Mouse (Mus musculus) neural tube, embryonic 15.5 days (tissue): ENCODE data around the gene Trmt112. TPM values are rescaled to one million over a fixed set of nuclear protein-coding genes. Genes with fewer than 3 reads are reported as not detected.

Experiments used
- ATAC-seq: fragments of 200-750 bp; cut with Nextera tagmentation; 2 replicates; pipeline ENCODE4 v1.8.0; 2017; ENCODE audit warnings: mild to moderate bottlenecking, moderate TSS enrichment, moderate library complexity; ENCODE audit not compliant: low FRiP score
- H3K27ac ChIP-seq: fragments of 300-500 bp; sonication (generic); replicated peaks from 2 replicates; pipeline ENCODE4 v1.5.1; 2015; ENCODE audit warnings: mild to moderate bottlenecking, inconsistent platforms
- H3K27me3 ChIP-seq: fragments of 300-500 bp; sonication (generic); replicated peaks from 2 replicates; pipeline ENCODE4 v1.6.1; 2015; ENCODE audit warnings: inconsistent platforms
- H3K36me3 ChIP-seq: fragments of 300-500 bp; sonication (generic); 2 replicates; pipeline ENCODE4 v1.6.1; 2015; ENCODE audit warnings: inconsistent platforms
- H3K4me1 ChIP-seq: fragments of 300-500 bp; sonication (generic); 2 replicates; pipeline ENCODE4 v1.6.1; 2015; ENCODE audit warnings: inconsistent platforms
- H3K4me2 ChIP-seq: fragments of 300-500 bp; sonication (generic); 2 replicates; pipeline ENCODE4 v1.6.1; 2015; ENCODE audit warnings: inconsistent platforms, mild to moderate bottlenecking, moderate library complexity
- H3K4me3 ChIP-seq: fragments of 300-500 bp; sonication (generic); replicated peaks from 2 replicates; pipeline ENCODE4 v1.5.1; 2015; ENCODE audit warnings: mild to moderate bottlenecking, inconsistent platforms
- H3K9ac ChIP-seq: fragments of 300-500 bp; sonication (generic); replicated peaks from 2 replicates; pipeline ENCODE4 v1.6.1; 2015; ENCODE audit warnings: mild to moderate bottlenecking, inconsistent platforms
- H3K9me3 ChIP-seq: fragments of 300-500 bp; sonication (generic); replicated peaks from 2 replicates; pipeline ENCODE4 v1.6.1; 2016; ENCODE audit warnings: inconsistent platforms
- WGBS: fragments of 180-500 bp; shearing (Covaris S2); methylation state at CpG from one replicate; pipeline ENCODE4 v1.1.7; 2015; ENCODE audit warnings: mixed read lengths; 5-methylcytosine and 5-hydroxymethylcytosine counted together
- polyA plus RNA-seq: library from polyadenylated mRNA; unstranded; fragments of >200 nt; fragmentation: Nextera tagmentation; extraction: Ambion mirVana; gene quantifications from 2 replicates; pipeline ENCODE4 v1.2.1, GENCODE M21; 2015

Trmt112 gene
- 103 and 113 TPM in 2 replicates for polyA plus RNA-seq

DNA sequence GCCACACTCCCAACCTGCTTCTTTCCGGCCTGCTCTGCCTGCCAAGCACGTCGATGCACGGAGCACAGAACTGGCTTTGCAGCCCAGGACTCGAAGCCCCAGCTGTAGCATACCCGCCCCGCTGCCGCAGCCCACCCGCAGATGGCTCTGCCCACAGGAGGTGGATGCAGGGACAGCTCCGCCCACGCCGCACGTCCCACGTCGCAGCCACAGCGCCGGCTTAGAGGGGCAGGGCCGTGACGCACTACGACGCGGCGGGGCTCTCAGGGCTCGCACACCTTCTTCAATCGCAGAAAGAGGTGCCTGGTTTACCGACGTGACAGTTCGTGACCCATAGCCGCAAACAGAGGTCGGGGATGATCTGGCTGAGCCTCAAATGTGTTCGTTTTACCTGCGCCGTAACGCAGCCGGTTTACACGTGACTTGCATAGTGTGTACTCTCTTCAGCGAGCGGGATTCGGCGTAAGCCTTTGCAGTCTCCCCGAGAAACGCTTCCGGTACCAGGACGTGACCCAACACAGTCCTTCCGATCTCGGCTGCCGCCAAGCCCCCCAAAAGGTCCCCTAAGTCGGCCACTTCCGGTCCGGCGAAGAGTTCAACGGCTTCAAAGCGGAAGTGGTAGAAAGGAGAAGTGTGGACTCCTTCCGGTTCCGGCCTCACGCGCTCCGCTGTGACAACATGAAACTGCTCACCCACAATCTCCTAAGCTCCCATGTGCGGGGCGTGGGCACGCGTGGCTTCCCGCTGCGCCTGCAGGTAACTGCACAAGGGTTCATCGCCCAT lies at the start of gene Trmt112, which contains the start of gene Prdx5:
Gene Trmt112 (plus strand): TSS at position 192 of the 783 bp plus-strand sequence.
Gene Prdx5 (minus strand): TSS at position 600 of the 783 bp plus-strand sequence.
- H3K4me3 ChIP-seq = peak within 1 kb of the TSS; percentile 64
- H3K9me3 ChIP-seq = no peaks in the 10 kb centered on the region
- peaks cover 56% of the 10 kb centered on the region for H3K36me3 ChIP-seq
- ATAC-seq = peak; percentile 94
- no peaks in the 10 kb centered on the region for H3K27me3 ChIP-seq
- peak within 1 kb of the TSS; percentile 73 for H3K4me2 ChIP-seq
- H3K9ac ChIP-seq = peak within 1 kb of the TSS; percentile 73
- H3K4me1 ChIP-seq = peaks cover 38% of the 10 kb centered on the region
- under 1% methylated on average over 65 of the region's 65 CpGs for WGBS
- peak within 1 kb of the TSS; percentile 98 for H3K27ac ChIP-seq

DNA sequence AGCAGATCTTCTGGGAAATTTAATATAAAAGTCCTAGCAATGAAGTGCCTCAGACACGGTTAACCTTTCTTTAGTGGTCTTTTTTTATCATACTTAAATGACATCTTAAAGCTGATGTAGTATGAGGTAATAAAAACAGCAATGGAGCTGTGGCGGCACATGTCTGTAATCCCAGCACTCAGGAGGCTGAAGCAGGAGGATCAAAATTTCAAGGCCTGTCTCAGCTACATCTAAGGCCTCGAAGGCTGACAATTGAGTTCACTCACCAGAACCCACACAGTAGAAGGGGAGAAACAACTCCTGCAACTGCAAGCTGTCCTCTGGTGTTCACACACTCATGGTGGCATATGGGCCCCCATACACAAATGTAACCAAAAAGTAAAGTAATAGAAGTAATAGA lies 49.5 kb upstream of the Trmt112 start:
- peaks cover 10% of the 10 kb centered on the region for H3K4me1 ChIP-seq
- no peak for ATAC-seq
- no peak overlapping the region for H3K27ac ChIP-seq
- no peak overlapping the region for H3K4me2 ChIP-seq
- H3K9ac ChIP-seq = no peak overlapping the region
- no peak overlapping the region for H3K4me3 ChIP-seq
- WGBS = 85% methylated on average over 3 of the region's 3 CpGs
- H3K27me3 ChIP-seq = peaks cover under 1% of the 10 kb centered on the region; the same call in 1 of the 2 replicates
- no peaks in the 10 kb centered on the region for H3K36me3 ChIP-seq
- H3K9me3 ChIP-seq = no peaks in the 10 kb centered on the region

DNA sequence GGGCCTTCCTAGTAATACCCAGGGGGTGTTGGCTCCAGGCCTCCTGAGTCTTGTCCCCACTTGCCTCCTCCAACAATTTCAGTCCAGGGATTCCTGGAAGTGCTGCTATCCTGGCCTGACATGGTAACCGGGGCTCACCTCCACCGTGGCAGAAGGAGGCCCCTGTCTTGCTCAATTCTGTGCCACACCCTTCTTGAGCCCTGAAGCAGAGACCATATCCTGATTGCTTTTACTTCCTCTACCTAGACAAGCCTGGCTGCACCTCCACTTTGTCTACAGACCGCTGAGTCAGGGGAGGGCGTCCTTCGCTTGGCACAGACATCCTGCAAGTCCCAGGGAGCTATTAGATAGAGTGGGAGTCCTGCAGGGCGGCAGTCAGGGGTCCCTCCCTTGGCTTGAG lies 48.8 kb upstream of the Trmt112 start:
- ATAC-seq = no peak
- Histone ChIP-seq H3K36me3 (no peaks in the 10 kb centered on the region), H3K9me3 (no peaks in the 10 kb centered on the region), H3K27me3 (no peaks in the 10 kb centered on the region), H3K4me3 (no peak overlapping the region), H3K4me2 (no peak overlapping the region), H3K9ac (no peak overlapping the region), H3K27ac (no peak overlapping the region), H3K4me1 (peaks cover 2% of the 10 kb centered on the region)
- WGBS = 87% methylated on average over 6 of the region's 6 CpGs

DNA sequence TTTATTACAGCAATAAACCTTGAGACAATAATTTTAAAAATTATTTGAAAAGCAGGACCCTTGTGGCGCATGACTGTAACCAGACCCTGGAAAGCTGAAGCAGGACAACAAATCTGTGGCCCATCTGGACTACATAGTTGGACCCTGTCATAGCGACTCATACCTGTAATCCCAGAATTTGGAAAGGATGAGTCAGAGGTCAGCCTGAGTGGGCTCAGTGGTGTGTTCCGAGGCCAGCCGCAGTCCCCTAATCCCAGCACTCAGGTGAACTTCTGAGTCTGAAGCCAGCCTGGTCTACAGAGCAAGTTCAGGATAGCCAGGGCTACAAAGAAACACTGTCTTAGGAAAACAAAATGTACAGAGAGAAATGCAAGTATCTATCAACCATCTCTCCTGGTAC lies 48.0 kb upstream of the Trmt112 start:
- H3K9ac ChIP-seq = no peak overlapping the region
- H3K4me1 ChIP-seq = no peaks in the 10 kb centered on the region; the same call in 1 of the 2 replicates
- H3K4me2 ChIP-seq = no peak overlapping the region
- ATAC-seq = no peak
- H3K36me3 ChIP-seq = no peaks in the 10 kb centered on the region
- WGBS = 100% methylated on average over 4 of the region's 4 CpGs
- no peaks in the 10 kb centered on the region for H3K27me3 ChIP-seq
- no peaks in the 10 kb centered on the region for H3K9me3 ChIP-seq
- H3K4me3 ChIP-seq = no peak overlapping the region
- no peak overlapping the region for H3K27ac ChIP-seq

DNA sequence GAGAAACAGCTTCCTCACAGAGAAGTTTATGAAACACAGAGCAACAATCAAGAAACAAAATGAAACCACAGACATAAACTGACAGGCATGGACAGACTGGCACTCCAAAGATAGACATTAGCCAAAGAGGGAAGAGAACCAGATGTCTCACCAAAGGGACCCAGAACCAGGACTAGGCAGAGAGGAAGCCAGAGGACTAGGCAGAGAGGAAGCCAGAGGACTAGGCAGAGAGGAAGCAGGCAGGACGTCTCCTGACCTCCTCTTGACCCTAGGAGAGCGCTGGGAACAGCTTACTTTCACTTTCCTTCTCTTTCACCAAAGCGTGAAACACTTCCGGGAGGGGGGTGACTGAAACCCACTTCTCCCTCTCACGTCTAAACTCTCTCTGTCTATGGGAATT lies 40.1 kb upstream of the Trmt112 start:
- peak overlapping the region; percentile 33 for H3K4me2 ChIP-seq
- ATAC-seq = no peak
- no peak overlapping the region for H3K27ac ChIP-seq
- WGBS = 3% methylated on average over 5 of the region's 5 CpGs
- H3K4me1 ChIP-seq = no peaks in the 10 kb centered on the region
- no peak overlapping the region for H3K4me3 ChIP-seq
- no peaks in the 10 kb centered on the region for H3K9me3 ChIP-seq
- H3K36me3 ChIP-seq = no peaks in the 10 kb centered on the region
- H3K27me3 ChIP-seq = no peaks in the 10 kb centered on the region
- no peak overlapping the region for H3K9ac ChIP-seq

DNA sequence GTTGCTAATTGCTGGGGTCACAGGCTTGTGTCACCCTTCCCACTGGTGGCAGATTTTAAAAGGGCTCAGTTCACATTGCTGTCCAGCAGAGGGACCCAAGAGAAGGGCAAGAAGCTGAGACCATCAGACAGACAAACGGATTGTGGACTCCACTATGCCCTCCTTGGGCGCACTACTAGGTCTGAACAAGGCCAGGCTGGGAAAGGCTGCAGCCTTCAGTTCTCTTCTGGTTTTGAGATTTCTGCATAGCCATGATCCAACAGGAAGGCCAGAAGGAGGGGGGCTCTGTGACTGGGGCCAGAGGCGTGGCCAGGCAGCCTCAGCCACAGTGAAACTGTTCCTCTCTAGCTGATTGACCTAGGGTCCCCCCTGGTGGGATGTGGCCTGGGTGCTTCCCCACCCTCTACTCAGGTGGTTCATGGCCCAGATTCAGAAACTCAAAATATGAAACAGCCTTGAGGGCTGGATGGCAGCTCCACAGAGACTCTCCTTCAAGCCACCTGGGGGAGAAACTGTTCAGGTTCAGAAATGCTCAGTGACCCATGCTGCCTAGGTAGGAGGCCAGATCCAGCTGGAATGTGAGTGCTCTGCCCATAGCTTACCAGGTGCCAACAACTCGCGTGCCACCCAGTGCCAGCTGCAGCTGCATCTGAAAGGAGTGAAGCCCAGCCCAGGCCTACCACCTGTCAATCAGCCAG lies 37.8 kb upstream of the Trmt112 start:
- ATAC-seq = no peak
- WGBS = 63% methylated on average over 5 of the region's 5 CpGs
- no peaks in the 10 kb centered on the region for H3K4me1 ChIP-seq
- no peaks in the 10 kb centered on the region for H3K27me3 ChIP-seq
- H3K9ac ChIP-seq = no peak overlapping the region
- H3K4me3 ChIP-seq = no peak overlapping the region
- no peaks in the 10 kb centered on the region for H3K9me3 ChIP-seq
- no peak overlapping the region for H3K27ac ChIP-seq
- no peak overlapping the region for H3K4me2 ChIP-seq
- H3K36me3 ChIP-seq = no peaks in the 10 kb centered on the region

DNA sequence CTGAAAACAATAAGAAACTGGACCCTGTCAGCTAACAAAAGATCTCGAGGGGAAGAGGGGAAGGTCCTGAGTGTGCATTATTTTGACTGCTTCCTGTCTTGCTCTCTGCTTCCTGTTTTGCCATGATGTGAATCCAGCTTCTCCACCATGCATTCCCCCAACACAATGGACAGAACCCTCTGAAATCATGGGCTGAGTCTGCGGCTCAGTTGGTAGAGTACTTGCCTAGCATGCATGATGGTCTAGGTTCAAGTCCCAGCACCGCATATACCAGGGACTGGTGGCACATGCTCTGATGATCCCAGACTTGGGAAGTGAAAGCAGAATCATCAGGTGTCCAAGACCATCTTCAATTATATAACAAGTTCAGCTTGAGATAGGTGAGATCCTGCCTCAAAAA lies 36.8 kb upstream of the Trmt112 start:
- no peak overlapping the region for H3K4me2 ChIP-seq
- H3K4me3 ChIP-seq = no peak overlapping the region
- no peak for ATAC-seq
- no peak overlapping the region for H3K9ac ChIP-seq
- no peaks in the 10 kb centered on the region for H3K36me3 ChIP-seq
- H3K27ac ChIP-seq = no peak overlapping the region
- H3K27me3 ChIP-seq = no peaks in the 10 kb centered on the region
- no peaks in the 10 kb centered on the region for H3K9me3 ChIP-seq
- 86% methylated on average over 3 of the region's 3 CpGs for WGBS
- H3K4me1 ChIP-seq = no peaks in the 10 kb centered on the region

DNA sequence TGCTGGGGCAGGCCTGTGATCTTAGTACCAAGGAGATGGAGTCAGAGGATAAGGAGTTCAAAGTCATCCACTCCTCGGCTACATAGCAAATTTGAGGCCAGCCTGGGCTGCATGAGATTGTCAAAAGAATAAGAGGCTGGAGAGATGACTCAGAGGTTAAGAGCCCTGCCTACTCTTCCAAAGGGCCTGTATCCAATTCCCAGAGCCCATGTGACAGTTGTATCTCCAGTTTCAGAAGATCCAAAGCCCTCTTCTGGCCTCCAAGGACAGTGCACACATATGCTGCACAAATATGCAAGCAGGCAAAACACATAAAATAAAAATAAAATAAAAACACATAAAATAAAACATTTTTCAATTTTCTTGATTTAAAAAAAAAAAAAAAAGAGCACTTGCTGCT lies 35.2 kb upstream of the Trmt112 start:
- H3K4me2 ChIP-seq = no peak overlapping the region
- H3K27me3 ChIP-seq = no peaks in the 10 kb centered on the region
- no peaks in the 10 kb centered on the region for H3K36me3 ChIP-seq
- no peak overlapping the region for H3K9ac ChIP-seq
- H3K27ac ChIP-seq = no peak overlapping the region
- H3K4me1 ChIP-seq = no peaks in the 10 kb centered on the region
- 76% methylated on average over 1 of the region's 1 CpGs for WGBS
- no peaks in the 10 kb centered on the region for H3K9me3 ChIP-seq
- no peak overlapping the region for H3K4me3 ChIP-seq
- no peak for ATAC-seq

DNA sequence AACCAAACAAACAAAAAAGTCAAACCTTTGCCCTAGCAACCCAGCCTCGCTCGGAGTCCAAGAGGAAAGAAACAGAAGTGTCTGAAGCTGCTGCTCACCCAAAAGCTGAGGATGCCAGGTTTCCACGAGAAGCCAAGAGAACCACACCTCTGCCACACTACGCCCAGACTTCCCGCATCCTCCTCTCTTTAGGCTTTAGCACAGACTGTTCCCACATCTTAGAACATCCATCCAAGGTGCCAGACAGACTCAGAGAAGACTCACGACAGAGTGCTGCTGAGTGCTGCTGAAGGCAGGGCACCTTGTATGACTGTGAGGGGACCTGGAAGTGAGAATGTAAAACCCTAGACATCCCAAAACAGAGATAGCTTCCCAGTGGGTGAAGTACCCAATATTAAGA lies 33.7 kb upstream of the Trmt112 start:
- H3K27ac ChIP-seq = no peak overlapping the region
- no peaks in the 10 kb centered on the region; the same call in 1 of the 2 replicates for H3K9me3 ChIP-seq
- H3K27me3 ChIP-seq = no peaks in the 10 kb centered on the region
- H3K4me2 ChIP-seq = no peak overlapping the region
- H3K4me3 ChIP-seq = no peak overlapping the region
- no peak for ATAC-seq
- no peak overlapping the region for H3K9ac ChIP-seq
- H3K4me1 ChIP-seq = no peaks in the 10 kb centered on the region
- H3K36me3 ChIP-seq = no peaks in the 10 kb centered on the region
- WGBS = 91% methylated on average over 6 of the region's 6 CpGs

DNA sequence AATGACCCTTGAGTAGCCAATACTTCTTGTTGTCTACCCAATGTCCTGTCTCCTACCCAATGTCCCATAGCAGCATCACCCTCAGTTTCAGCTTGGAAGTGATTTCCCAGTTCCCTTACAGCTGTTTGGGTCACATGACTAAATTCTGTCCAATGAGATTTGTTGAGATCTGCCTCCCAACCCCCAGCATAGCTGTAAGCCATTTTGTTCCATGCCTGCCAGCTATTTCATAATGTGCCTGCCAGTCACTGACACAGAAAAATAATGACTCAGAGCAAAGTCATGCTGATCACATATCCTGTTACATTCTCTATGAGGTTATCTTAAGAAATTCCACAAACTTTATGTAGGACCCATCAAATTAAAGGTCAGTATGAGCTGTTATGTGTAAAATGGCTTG lies 32.7 kb upstream of the Trmt112 start:
- no peaks in the 10 kb centered on the region; the same call in 1 of the 2 replicates for H3K9me3 ChIP-seq
- H3K36me3 ChIP-seq = no peaks in the 10 kb centered on the region
- no peaks in the 10 kb centered on the region for H3K27me3 ChIP-seq
- ATAC-seq = no peak
- H3K9ac ChIP-seq = no peak overlapping the region
- no peak overlapping the region for H3K4me3 ChIP-seq
- H3K27ac ChIP-seq = no peak overlapping the region
- no peak overlapping the region for H3K4me2 ChIP-seq
- H3K4me1 ChIP-seq = no peaks in the 10 kb centered on the region

DNA sequence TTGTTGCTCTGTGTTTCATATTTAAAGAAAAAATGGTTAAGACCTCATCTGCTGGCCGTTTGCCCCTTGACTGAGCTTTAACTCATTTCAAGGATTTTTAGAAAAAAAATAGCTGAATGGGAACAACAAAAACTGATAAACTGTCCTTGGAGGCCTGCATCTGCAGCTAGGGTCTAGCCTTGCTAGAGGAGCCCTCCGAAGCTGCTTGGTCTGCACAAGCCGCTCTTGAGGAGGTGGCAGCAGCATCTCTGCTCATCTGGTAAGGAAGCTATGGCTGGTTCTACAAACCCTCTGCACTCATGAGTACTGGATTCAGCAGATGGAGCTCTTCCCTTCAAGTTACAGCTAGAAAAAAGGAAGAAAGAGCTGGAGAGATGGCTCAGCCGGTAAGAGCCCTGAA lies 31.5 kb upstream of the Trmt112 start:
- ATAC-seq = no peak
- no peak overlapping the region for H3K27ac ChIP-seq

DNA sequence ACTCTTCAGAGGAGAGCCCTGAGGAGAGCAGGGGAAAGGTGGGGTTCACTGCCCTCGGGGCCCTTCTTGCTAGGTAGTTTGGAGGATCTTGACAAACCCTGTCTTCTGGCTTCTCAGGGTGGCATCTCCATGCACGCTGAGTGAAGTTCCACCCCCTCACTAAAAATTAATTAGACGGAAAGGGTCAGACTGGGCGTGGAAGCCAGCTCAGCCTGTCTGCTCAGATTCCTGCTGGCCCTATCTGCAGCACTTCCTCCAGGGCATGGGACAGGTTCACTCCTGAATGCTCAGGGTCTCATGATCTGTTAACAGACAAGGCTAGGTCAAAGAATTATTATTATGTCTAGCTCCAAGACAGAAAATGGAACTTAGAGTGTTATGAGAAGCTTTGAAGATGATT lies 17.0 kb upstream of the Trmt112 start:
- 55% methylated on average over 4 of the region's 4 CpGs for WGBS
- Histone ChIP-seq H3K27ac (no peak overlapping the region), H3K9ac (no peak overlapping the region), H3K4me2 (no peak overlapping the region), H3K4me1 (no peaks in the 10 kb centered on the region), H3K27me3 (no peaks in the 10 kb centered on the region), H3K9me3 (no peaks in the 10 kb centered on the region), H3K36me3 (no peaks in the 10 kb centered on the region), H3K4me3 (no peak overlapping the region)
- no peak for ATAC-seq

More for the DNA sequence above, 31.5 kb upstream of the Trmt112 start:
- H3K4me1 ChIP-seq = no peaks in the 10 kb centered on the region
- no peak overlapping the region for H3K4me3 ChIP-seq
- H3K9me3 ChIP-seq = no peaks in the 10 kb centered on the region; the same call in 1 of the 2 replicates
- H3K27me3 ChIP-seq = no peaks in the 10 kb centered on the region
- no peaks in the 10 kb centered on the region for H3K36me3 ChIP-seq
- no peak overlapping the region for H3K9ac ChIP-seq
- no peak overlapping the region for H3K4me2 ChIP-seq
- WGBS = 89% methylated on average over 4 of the region's 4 CpGs
